Mouse (Mus musculus) brain, embryonic 14.5 days (tissue): ENCODE results near the gene Bend4.

ENCODE experiments used
- CTCF ChIP-seq: fragments of 200-500 bp; IDR thresholded peaks from 2 replicates; pipeline ENCODE4 v1.5.1; 2012; ENCODE audit warnings: inconsistent platforms, mild to moderate bottlenecking, moderate library complexity, borderline replicate concordance; ENCODE audit not compliant: insufficient read depth, insufficient read length; ENCODE audit errors: extremely low read depth
- POLR2A ChIP-seq: fragments of 200-500 bp; IDR thresholded peaks from 2 replicates; pipeline ENCODE4 v1.6.1; 2012; ENCODE audit warnings: mild to moderate bottlenecking, inconsistent platforms, borderline replicate concordance; ENCODE audit not compliant: poor library complexity, insufficient read depth, insufficient read length, severe bottlenecking; ENCODE audit errors: extremely low read depth

DNA sequence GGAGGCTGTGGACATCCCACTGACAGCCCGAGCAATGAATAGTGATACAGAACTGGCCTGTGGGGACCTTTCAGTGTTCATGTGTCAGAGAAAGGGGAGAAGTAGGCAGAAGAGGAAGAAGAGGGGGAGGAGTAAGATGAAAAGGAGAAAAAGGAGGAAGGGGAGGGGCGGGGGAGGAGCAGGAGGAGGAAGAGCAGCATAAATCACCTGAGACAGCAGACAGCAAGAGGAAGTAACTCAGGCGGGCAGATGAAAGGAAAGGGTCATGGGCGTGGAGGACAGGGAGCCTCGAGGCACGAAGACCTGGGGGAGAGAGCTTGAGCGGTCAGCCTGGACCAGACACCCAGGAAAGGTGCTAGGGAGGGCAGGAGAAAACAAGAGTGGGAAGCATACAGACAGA is 23.7 kb downstream of the Bend4 start:
- TF ChIP-seq CTCF = no peak
- no peak for TF ChIP-seq POLR2A
